Comparison of ENCODE assay signal across 27 mouse cellular contexts in genomic region chr7:36078666-36079065, GRCm38 (mm10).
DNase-seq lines count a peak whose midpoint lies in the region; ATAC-seq and TF ChIP-seq lines count a peak whose summit lies in the region.
"Had no signal": no experiment of that assay in that cellular context is flagged by ENCODE, and none has a peak within 500 bp of the region (broad histone marks: within the 10 kb centered on the region; RNA-seq: fewer than 3 reads in every experiment).

No protein-coding gene starts in this region.

- H3K4me3 ChIP-seq in intestine, embryonic 14.5 days (ENCODE audit: low read depth, low read length) = no peak overlapping the region
- no peak overlapping the region for H3K4me3 ChIP-seq in intestine, postnatal 0 days (ENCODE audit: low read depth, low read length)
- no peak overlapping the region for H3K4me3 ChIP-seq in lung, embryonic 16.5 days (ENCODE audit: low read length)
- no peak overlapping the region for H3K4me3 ChIP-seq in kidney, postnatal 0 days (replicated peaks; ENCODE audit: low read depth, low read length)
- H3K4me3 ChIP-seq: erythroblast, embryonic 14.5 days; heart, embryonic 10.5 days; heart, embryonic 15.5 days; hindbrain, embryonic 12.5 days; myocyte; neural tube, embryonic 12.5 days had no signal

- no peak for ATAC-seq in intestine, embryonic 14.5 days (replicated peaks; ENCODE audit: low FRiP score, low TSS enrichment, low read depth)
- ATAC-seq in intestine, postnatal 0 days = no peak
- peak; percentile 15; the same call in 1 of the 2 replicates for ATAC-seq in lung, embryonic 16.5 days (ENCODE audit: low read depth)
- no peak for ATAC-seq in kidney, postnatal 0 days (replicated peaks; ENCODE audit: low FRiP score, low read depth)
- ATAC-seq in granulocyte monocyte progenitor cell, adult 5-6 weeks (replicated peaks; ENCODE audit: poor library complexity, severe bottlenecking) = no peak
- ATAC-seq: hindbrain, postnatal 0 days; intestine, embryonic 16.5 days; midbrain, embryonic 16.5 days; Patski had no signal

- peak overlapping the region; percentile 35; the same call in 1 of the 2 replicates for H3K27ac ChIP-seq in intestine, embryonic 14.5 days (ENCODE audit: low read depth)
- no peak overlapping the region for H3K27ac ChIP-seq in intestine, postnatal 0 days (ENCODE audit: low read depth, low read length)
- no peak overlapping the region for H3K27ac ChIP-seq in lung, embryonic 16.5 days (ENCODE audit: low read length)
- H3K27ac ChIP-seq in kidney, postnatal 0 days = no peak overlapping the region
- H3K27ac ChIP-seq: heart, embryonic 15.5 days; hindbrain, embryonic 12.5 days; hindbrain, postnatal 0 days; neural tube, embryonic 12.5 days; stomach, postnatal 0 days had no signal

- 0 out of 2 replicates have a peak, but pooled peaks cover 3% of the 10 kb centered on the region for H3K9me3 ChIP-seq in intestine, embryonic 14.5 days (ENCODE audit: control insufficient read depth, low read length)
- no peaks in the 10 kb centered on the region for H3K9me3 ChIP-seq in intestine, postnatal 0 days (ENCODE audit: control insufficient read depth)
- H3K9me3 ChIP-seq in lung, embryonic 16.5 days (ENCODE audit: control insufficient read depth, low read length) = no peaks in the 10 kb centered on the region
- H3K9me3 ChIP-seq in kidney, postnatal 0 days (replicated peaks; ENCODE audit: low read length) = no peaks in the 10 kb centered on the region
- H3K9me3 ChIP-seq: heart, embryonic 15.5 days; hindbrain, embryonic 12.5 days; neural tube, embryonic 12.5 days had no signal

- H3K27me3 ChIP-seq in intestine, embryonic 14.5 days (replicated peaks; ENCODE audit: control insufficient read depth, insufficient read depth, low read length) = no peaks in the 10 kb centered on the region
- H3K27me3 ChIP-seq in intestine, postnatal 0 days (replicated peaks; ENCODE audit: control insufficient read depth, insufficient read depth, low read length) = no peaks in the 10 kb centered on the region
- no peaks in the 10 kb centered on the region for H3K27me3 ChIP-seq in lung, embryonic 16.5 days (ENCODE audit: control insufficient read depth, insufficient read depth, low read depth, low read length)
- no peaks in the 10 kb centered on the region for H3K27me3 ChIP-seq in kidney, postnatal 0 days (ENCODE audit: insufficient read depth, low read length)
- H3K27me3 ChIP-seq: heart, embryonic 15.5 days; hindbrain, embryonic 12.5 days; neural tube, embryonic 12.5 days; Patski had no signal

- no peaks in the 10 kb centered on the region for H3K36me3 ChIP-seq in intestine, embryonic 14.5 days (ENCODE audit: control insufficient read depth, insufficient read depth, low read length)
- H3K36me3 ChIP-seq in intestine, postnatal 0 days (ENCODE audit: control insufficient read depth, insufficient read depth) = no peaks in the 10 kb centered on the region
- no peaks in the 10 kb centered on the region for H3K36me3 ChIP-seq in lung, embryonic 16.5 days (ENCODE audit: control insufficient read depth, insufficient read depth, low read length)
- H3K36me3 ChIP-seq in kidney, postnatal 0 days (ENCODE audit: insufficient read depth, low read length) = no peaks in the 10 kb centered on the region
- H3K36me3 ChIP-seq: heart, embryonic 10.5 days; heart, embryonic 15.5 days; hindbrain, embryonic 12.5 days; neural tube, embryonic 12.5 days had no signal

- peaks cover 41% of the 10 kb centered on the region for H3K4me1 ChIP-seq in intestine, embryonic 14.5 days (replicated peaks; ENCODE audit: control insufficient read depth, insufficient read depth, low read length)
- no peaks in the 10 kb centered on the region for H3K4me1 ChIP-seq in intestine, postnatal 0 days (replicated peaks; ENCODE audit: control insufficient read depth, insufficient read depth, low read length)
- H3K4me1 ChIP-seq in lung, embryonic 16.5 days (replicated peaks; ENCODE audit: control insufficient read depth, insufficient read depth, low read length) = peaks cover 23% of the 10 kb centered on the region
- no peaks in the 10 kb centered on the region for H3K4me1 ChIP-seq in kidney, postnatal 0 days (replicated peaks; ENCODE audit: insufficient read depth, low read length)

- no peak for DNase-seq in intestine, embryonic 14.5 days (ENCODE audit: low spot score)
- DNase-seq in lung, adult 18-20 months = no peak
- DNase-seq in kidney, postnatal 0 days (ENCODE audit: low spot score) = peak; percentile 58
- DNase-seq in adrenal gland, postnatal 36 days = no peak
- DNase-seq: adrenal gland, postnatal 14 days; cerebellum, adult 11-12 months; cerebellum, adult 9-11 months; gastrocnemius, postnatal 10 days; right cerebral cortex, postnatal 4 days; thymus, adult 18-20 months; thymus, postnatal 25 days had no signal

- H3K4me2 ChIP-seq in intestine, embryonic 14.5 days (ENCODE audit: low read length) = no peak overlapping the region
- H3K4me2 ChIP-seq in intestine, postnatal 0 days (replicated peaks; ENCODE audit: low read depth) = no peak overlapping the region
- H3K4me2 ChIP-seq in lung, embryonic 16.5 days (ENCODE audit: low read depth, low read length) = no peak overlapping the region
- H3K4me2 ChIP-seq in kidney, postnatal 0 days (ENCODE audit: low read length) = no peak overlapping the region
- H3K4me2 ChIP-seq: heart, embryonic 15.5 days; hindbrain, embryonic 12.5 days; liver, embryonic 11.5 days; midbrain, embryonic 11.5 days; neural tube, embryonic 12.5 days had no signal

- 36% methylated on average over 6 of the region's 6 CpGs for WGBS in intestine, embryonic 14.5 days
- 46% methylated on average over 6 of the region's 6 CpGs for WGBS in intestine, postnatal 0 days
- WGBS in lung, embryonic 16.5 days = 42% methylated on average over 6 of the region's 6 CpGs
- 34% methylated on average over 6 of the region's 6 CpGs for WGBS in kidney, postnatal 0 days

- TF ChIP-seq CTCF in intestine, postnatal 0 days (IDR thresholded peaks at IDR 0.05; ENCODE audit: low read depth) = no peak
- TF ChIP-seq CTCF in kidney, postnatal 0 days (IDR thresholded peaks at IDR 0.05; ENCODE audit: low read depth) = no peak

- no peak overlapping the region for H3K9ac ChIP-seq in intestine, embryonic 14.5 days (ENCODE audit: low read length)
- no peak overlapping the region for H3K9ac ChIP-seq in intestine, postnatal 0 days (ENCODE audit: low read depth, low read length)
- no peak overlapping the region for H3K9ac ChIP-seq in lung, embryonic 16.5 days (ENCODE audit: low read length)
- H3K9ac ChIP-seq in kidney, postnatal 0 days (ENCODE audit: low read depth, low read length) = no peak overlapping the region
- H3K9ac ChIP-seq: heart, embryonic 15.5 days; hindbrain, embryonic 12.5 days; neural tube, embryonic 12.5 days had no signal
